Mouse (Mus musculus): Measurements from ENCODE around the gene Gcnt3.
"Not testable (repeated sequence)": the region's sequence is repeated elsewhere in the genome, so short reads cannot be mapped to it uniquely, and the experiment has no call there.

The Gcnt3 gene

DNA sequence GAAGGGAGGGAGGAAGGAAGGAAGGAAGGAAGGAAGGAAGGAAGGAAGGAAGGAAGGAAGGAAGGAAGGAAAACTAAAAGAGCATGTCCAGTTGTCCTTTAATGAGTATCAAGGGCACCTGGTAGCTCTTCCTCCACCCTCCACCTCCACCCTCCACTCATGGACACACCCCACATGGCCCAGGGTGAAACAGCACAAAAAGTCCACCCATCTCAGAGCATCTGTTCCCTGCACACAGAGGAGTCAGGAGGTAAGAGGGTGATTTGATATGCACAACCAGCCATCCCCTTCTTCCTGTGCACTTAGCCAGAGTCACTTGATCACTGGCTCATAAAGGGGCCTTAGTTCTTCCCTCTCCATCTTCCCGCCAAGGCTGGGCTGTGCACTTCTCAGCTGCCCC, 5.0 kb upstream of the Gcnt3 start:
- no peak for DNase-seq (ENCODE audit: low spot score)

DNA sequence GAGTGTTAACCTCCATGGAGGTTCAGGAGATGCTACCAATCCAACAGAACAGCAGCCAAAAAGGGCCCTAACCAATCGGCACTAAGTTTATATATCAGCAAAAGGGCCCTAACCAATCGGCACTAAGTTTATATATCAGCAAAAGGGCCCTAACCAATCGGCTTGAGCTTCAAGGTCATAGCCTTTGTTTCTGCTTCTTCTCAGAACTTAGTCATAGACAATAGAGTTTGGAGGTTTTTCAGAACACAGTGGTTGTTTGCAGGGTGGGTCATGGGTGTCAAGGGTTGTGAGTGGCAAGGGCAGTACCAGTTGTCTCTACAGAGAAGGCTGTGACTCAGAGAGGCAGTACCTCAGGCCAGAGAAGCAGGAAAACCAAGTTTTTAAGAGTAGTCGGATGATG, 4.2 kb upstream of the Gcnt3 start:
- no peak for DNase-seq (ENCODE audit: low spot score)

DNA sequence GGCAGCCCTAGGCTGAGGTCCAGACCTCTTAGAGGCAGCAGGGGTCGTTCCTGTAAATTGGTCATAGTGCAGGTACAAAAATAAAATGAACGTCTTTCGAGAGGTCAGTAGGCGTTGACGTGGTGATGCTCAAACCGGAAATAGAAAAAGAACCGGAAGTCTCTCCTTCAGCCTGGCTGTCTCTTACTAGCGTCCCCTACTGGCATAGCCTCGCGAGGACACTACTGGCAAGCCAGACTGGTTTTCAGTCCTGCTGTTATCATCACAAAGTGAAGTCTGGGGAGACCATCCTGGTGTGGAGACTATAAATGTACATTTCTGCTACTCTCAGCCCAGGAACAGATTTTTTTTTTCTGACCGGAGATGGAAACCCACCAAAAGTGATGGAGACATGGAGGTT, 2.7 kb upstream of the Gcnt3 start:
- DNase-seq (ENCODE audit: low spot score): no peak

DNA sequence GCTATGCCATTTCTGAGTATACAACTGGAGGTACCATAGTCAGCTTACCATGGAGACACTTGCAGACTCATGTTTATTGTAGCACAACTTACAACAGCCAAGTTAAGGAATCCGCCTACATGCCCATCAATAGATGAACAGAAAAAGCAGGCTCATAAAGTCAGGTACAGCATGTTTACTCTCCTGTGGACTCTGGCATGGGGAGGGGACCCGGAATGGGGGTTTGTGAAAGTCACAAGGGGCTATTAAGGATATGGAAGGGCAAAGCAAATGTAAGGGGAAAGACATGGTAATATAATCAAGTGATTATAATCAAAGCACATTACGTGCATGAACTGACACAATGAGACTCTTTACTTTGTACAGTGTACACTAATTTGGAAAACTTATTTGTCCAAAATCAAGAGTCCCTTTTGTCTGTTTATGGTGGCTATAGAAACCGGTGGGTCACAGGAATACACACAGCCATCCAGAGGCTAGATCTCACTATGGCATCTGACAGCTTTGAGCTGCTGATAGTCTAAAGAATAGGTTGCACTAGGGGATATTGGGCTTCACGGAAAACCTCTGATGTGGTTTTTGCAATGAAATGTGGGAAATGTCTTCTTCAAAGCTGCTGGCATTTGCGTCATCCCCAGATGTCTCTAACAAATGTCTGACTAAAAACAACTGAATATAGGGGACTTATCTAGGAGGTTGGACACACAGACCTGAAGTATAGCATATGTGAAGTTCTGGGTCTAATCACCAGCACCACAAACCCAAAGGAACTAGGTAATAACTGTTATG, 1.9 kb upstream of the Gcnt3 start:
- no peak for DNase-seq (ENCODE audit: low spot score)

GRCm38 (mm10) chr9:70036646-70037045, 1.2 kb downstream of the Gcnt3 start:
- DNase-seq (ENCODE audit: low spot score): no peak

DNA sequence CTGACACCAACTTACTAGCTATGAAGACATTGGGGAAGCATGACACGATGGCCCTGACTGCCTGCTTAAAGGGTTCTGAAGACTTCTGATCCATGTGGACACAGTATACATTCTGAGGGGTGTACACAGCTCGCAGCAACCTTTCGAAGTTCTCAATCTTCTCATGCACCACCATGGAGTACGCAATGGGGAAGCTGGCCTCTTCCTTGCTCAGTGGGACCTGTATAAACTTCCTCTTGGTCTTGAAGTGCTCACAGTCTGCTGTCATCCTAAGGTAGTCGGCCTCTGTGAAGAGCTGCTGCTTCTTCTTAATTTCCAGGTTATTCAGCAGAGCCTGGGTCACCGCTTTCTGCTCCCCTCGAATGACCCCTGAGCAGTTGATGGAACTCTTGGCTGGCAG, 3.2 kb downstream of the Gcnt3 start:
- no peak for DNase-seq (ENCODE audit: low spot score)

DNA sequence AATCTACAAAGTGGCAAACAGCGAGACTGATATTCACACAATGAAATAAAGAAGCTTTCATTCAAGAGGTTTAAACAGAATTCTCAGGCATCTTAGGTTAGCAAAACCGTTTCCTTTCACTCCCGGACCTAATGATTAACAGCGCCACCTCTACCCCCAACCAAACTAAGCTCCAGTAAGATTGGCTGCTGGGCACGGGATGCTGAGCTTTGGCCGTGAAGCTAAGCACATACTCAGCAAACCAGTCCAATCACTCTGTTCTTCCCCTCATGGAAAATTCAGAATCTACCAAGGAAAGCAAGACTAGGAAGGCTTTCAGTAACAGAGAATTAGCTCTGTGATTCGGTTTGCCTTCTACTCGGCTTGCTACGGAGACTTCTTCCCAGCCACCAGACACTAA, 4.8 kb downstream of the Gcnt3 start:
- DNase-seq (ENCODE audit: low spot score): no peak

DNA sequence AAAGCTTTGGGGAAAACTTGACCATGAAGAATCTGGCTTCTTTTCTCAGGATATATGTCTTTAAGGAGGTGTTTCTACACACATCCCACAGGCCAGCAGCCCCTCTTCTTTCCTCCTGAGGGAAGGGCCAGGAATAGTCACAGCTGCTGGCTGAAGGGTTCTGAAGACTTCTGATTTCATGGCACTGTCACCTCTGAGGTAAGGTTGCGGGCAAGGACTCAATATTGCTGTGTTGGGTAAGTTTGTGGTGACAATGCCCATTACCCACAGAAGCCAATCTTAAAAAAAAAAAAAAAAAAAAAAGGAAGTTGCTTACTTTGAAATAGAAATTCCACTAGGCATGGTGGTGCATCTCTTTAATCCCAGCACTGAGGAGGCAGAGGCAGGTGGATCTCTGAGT, 5.7 kb downstream of the Gcnt3 start:
- DNase-seq (ENCODE audit: low spot score): no peak

DNA sequence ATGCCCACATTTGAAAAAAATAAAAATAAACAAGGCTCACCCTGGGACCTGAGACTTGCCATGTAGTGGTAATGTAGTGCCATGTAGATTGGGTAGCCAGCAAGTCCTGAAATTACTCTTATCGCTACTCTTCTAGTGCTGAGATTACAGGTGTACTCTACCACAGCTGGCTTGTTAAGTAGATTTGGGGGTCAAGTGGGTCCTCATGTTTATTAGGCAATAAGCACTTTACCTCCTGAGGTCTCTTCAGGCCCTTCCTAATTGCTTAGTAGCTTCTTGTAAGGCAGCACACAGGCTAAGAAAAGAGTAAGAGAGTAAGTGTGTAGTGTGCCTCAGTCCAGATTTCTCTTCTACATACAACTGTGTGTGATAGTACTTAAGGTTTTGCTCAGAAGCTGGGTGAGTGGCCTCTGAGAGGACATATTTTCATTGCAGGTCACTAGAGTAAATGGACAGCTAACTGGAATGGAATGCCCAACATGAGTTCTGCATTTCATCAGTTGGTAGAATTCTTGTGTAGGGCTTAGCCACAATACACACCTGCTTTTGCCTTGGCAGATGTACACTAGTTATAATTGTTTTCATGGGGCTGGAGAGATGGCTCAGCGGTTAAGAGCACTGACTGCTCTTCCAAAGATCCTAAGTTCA, 12.4 kb downstream of the Gcnt3 start:
- DNase-seq (ENCODE audit: low spot score): no peak

DNA sequence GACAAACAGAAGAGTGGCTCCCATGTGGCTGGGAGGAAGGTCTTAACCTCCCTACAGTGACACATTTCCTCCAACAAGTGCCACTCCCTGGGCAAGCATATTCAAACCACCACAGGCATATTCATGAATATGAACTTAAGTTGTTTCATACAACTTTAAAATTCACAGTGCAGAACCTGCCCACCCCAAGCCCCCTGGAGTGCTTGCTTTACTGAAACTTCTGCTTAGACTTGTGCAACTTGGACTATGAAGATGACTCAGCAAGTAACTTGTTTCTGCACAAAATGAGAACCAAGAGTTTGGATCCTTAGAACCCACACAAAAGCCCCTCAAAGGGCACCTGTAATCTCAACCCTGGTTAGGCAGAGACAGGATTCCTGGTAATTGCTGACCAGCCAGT, 13.2 kb downstream of the Gcnt3 start:
- DNase-seq (ENCODE audit: low spot score): no peak

GRCm38 (mm10) chr9:70023615-70024014, 14.3 kb downstream of the Gcnt3 start:
- DNase-seq (ENCODE audit: low spot score): not testable (repeated sequence)

DNA sequence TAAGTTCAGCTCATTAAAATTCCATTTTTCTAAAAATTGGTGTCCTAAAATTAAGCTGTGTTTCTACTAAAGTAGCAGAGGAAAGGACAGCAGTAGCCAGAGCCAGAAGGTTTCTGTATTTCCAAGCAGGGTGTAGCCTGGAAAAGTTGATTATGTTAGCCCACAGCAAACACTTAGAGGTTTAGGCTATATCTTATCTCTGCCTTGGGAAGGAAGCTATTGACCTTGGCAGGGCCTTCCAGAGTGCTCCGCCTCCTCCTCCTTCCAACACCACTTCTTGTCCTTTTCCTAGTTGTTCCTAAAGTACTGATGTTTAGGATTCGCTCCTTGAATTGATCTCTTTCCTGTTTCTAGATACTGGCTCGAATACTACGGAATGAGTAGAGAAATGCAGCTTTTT, 15.8 kb downstream of the Gcnt3 start:
- no peak for DNase-seq (ENCODE audit: low spot score)

GRCm38 (mm10) chr9:70021610-70022009, 16.3 kb downstream of the Gcnt3 start:
- DNase-seq (ENCODE audit: low spot score): no peak

DNA sequence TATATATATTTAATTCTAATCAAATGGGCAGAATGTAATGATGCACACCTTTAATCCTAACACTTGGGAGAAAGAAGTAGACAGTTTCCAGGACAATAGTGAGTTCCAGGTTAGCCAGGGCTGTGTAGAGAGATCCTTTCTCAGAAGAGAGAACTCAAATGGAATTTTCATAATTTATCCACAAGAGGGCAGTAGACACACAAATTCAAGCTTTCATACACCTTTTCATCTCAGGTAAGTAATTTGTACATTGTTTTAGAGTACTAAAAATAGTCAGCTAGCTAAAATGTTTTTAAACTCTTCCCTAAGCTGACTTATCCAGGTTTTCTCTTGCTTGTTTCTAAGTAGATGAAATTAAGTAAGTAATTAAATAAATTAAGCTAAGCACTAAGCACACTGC, 19.0 kb downstream of the Gcnt3 start:
- no peak for DNase-seq (ENCODE audit: low spot score)

DNA sequence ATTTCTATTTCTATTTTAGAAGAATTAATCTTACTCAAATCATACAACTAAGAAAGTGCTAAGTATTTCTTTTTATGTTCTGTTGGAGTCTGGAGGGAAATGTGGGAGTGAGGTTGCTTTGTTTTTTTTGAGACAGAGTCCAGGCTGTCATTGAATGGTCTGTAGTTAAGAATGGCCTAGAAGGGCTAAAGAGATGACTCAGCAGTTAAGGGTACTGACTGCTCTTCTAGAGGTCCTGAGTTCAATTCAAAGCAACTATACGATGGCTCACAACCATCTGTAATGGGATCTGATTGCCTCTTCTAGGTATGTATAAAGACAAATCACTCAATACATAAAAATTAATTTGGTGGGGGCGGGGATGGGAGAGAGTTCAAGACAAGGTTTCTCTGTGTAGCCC, 22.3 kb downstream of the Gcnt3 start:
- DNase-seq (ENCODE audit: low spot score): no peak

DNA sequence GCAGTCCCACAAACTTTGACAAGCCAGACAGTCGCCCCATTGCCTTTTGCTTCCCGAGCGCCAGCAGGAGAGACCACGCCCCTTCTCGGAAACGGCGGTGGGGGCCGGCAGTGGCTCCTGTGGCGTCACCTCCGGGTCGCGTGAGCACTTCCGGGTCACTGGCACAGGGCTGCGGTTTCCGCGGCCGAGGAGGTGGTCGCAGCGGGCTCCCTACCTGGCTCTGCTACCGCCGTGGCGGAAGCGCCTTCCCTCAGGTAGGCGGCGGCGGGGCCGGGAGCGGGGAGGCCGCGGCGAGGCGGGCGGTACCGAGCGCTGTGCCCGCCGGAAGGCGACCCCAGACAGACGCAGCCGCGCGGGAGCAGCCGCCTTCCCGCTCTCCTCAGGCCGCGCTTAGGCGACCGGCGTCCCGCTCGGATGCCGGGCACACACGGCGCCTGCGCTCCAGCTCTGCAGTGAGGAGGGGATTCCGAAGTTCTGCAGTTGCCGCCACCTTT, 25.4 kb downstream of the Gcnt3 start, which contains the start of gene Gtf2a2:
Gtf2a2 (plus strand) TSS at position 143 of the 494 bp plus-strand sequence.
- DNase-seq (ENCODE audit: low spot score): peak; percentile 93

GRCm38 (mm10) chr9:70011537-70012407, 26.1 kb downstream of the Gcnt3 start:
- no peak for DNase-seq (ENCODE audit: low spot score)

- DNase-seq (ENCODE audit: low spot score): no peak
Measured at GRCm38 (mm10) chr9:70010781-70011473, 27.0 kb downstream of the Gcnt3 start.

DNA sequence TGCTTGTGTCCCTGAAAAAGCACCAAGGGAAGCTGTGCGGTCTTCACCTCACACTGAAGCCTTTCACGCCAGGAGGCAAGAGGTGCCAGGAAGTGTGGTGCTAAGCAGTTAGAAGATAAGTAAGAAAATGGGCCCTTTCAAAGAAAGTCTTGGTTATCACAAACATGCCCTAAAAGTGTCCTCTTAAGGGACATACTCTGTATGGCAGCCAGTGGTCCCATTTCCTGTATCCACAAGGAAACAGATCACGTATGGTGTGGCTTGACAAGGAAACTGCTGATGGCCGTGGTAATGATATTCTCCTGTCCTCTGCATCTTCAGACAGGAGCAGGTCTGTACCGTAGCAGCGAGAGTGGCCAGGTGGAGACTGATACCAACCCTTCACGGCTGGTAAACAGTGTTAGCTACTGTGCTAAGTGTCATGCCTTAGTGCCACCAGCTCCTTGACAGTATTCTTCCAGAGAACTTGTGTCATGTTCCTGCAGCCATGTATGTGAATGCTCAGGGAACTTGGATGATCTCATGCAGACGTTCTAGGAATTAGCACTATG, 28.1 kb downstream of the Gcnt3 start:
- DNase-seq (ENCODE audit: low spot score): no peak

- no peak for DNase-seq (ENCODE audit: low spot score)
Measured at GRCm38 (mm10) chr9:70007506-70008248, 30.2 kb downstream of the Gcnt3 start.

- DNase-seq (ENCODE audit: low spot score): no peak
Measured at GRCm38 (mm10) chr9:70006984-70007383, 30.9 kb downstream of the Gcnt3 start.
